Mouse (Mus musculus): ENCODE measurements at regions not wholly inside any gene's neighbourhood (a gene's known extent, or its start where the extent isn't known, plus 50 kb on each side); places are given as distances from the start of the nearest gene placed in this dataset.

GRCm38 (mm10) chr3:63542638-63543408, 59.1 kb upstream of the Gm34302 start:
- DNase-seq = peak; percentile 15

DNA sequence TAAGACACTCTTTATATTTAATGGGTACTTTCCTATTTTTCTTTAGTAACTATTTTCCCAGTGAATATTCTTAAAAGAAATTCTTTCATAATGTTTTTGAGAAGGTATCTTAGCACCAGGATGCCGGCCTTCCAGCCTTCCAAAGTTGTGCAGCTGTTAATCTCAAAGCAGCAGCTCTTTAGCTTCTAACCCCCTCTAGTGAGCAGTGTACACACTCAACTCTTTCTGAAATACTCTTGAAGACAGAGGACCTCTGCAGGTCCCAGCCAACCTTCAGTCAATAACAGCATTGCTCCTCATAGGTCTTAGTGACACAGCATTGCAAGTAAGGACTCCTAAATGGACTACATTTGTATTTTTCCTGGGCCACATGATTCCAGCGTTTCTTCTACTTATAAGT, 55.2 kb upstream of the Gm34302 start:
- no peak for DNase-seq

DNA sequence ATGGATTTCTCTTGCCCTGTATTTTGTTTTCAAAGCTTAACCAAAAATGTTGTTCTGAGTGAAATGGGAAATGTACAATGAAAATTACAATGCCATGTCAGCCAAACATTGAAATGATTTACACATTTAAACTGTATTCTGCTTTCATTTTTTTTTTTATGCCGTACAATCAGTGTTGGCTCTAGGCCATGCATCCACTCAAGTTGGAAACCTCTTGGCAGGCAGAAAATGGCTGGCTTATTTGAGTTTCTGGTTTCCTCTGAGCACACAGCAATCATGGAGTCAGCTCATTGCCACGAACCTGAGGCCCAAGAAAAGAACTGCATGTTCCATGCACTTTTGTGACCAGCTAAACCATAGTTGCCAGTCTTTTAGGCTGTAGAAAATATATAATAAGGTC, 50.5 kb upstream of the Gm34302 start:
- no peak for DNase-seq

All from kidney, postnatal 14 days (tissue).